In genomic region chr8:122704612-122705011, GRCm38 (mm10) we compare ENCODE assay signal across 23 mouse cellular contexts. TPM values are rescaled to one million over a fixed set of nuclear protein-coding genes. Genes with fewer than 3 reads are reported as not detected.
DNase-seq lines count a peak whose midpoint lies in the region; ATAC-seq and TF ChIP-seq lines count a peak whose summit lies in the region.
"Had no signal": no experiment of that assay in that cellular context is flagged by ENCODE, and none has a peak within 500 bp of the region (broad histone marks: within the 10 kb centered on the region; RNA-seq: fewer than 3 reads in every experiment).

No protein-coding gene starts in this region.

- H3K4me3 ChIP-seq in MEL (ENCODE audit: control insufficient read depth in 1 of 2, insufficient read depth in 1 of 2, low read depth in 2 of 2, low read length in 2 of 2), result no peak overlapping the region
- H3K4me3 ChIP-seq: embryonic facial prominence, embryonic 15.5 days; erythroblast, embryonic 14.5 days; forebrain, embryonic 10.5 days; heart, embryonic 15.5 days; hindbrain, embryonic 13.5 days had no signal

- no peak overlapping the region for H3K27ac ChIP-seq in MEL (ENCODE audit: control insufficient read depth, low read depth, low read length)
- H3K27ac ChIP-seq: embryonic facial prominence, embryonic 15.5 days; forebrain, embryonic 10.5 days; heart, embryonic 15.5 days; hindbrain, embryonic 13.5 days; hindbrain, postnatal 0 days had no signal

- H3K9ac ChIP-seq in MEL (ENCODE audit: control insufficient read depth, low read depth, low read length, poor library complexity, severe bottlenecking), result no peak overlapping the region
- H3K9ac ChIP-seq: embryonic facial prominence, embryonic 15.5 days; heart, embryonic 15.5 days; hindbrain, embryonic 13.5 days had no signal

- DNase-seq in spleen, postnatal 36 days (ENCODE audit: low spot score in 2 of 2), result peak; percentile 38 to 53
- no peak for DNase-seq in spleen, postnatal 14 days (ENCODE audit: low spot score in 2 of 2)
- peak; percentile 70 for DNase-seq in A20 (ENCODE audit: low read depth, low spot score)
- DNase-seq in MEL (ENCODE audit: low read depth, low spot score), result peak; percentile 44
- no peak for DNase-seq in B cell, adult 2 months
- no peak for DNase-seq in layer of hippocampus, postnatal 14 days (ENCODE audit: low spot score in 2 of 2)
- DNase-seq: adrenal gland, adult 8-10 months; adrenal gland, postnatal 36 days; cerebellum, adult 11 months; cerebellum, adult 8-10 months; cerebellum, postnatal 14 days; embryo, embryonic 11 days; gastrocnemius, postnatal 36 days; heart, adult 18-20 months; heart, postnatal 14 days had no signal

- H3K36me3 ChIP-seq in MEL (ENCODE audit: control insufficient read depth in 1 of 2, insufficient read depth in 2 of 2, low read length in 2 of 2), result peaks cover 0 to 32% of the 10 kb centered on the region in 2 experiments; a peak in 2 of 4 replicates
- H3K36me3 ChIP-seq: embryonic facial prominence, embryonic 15.5 days; forebrain, embryonic 10.5 days; heart, embryonic 15.5 days; hindbrain, embryonic 13.5 days had no signal

- TF ChIP-seq RAD21 in MEL (IDR thresholded peaks at IDR 0.05; ENCODE audit: low read depth, low read length), result no peak

- no peaks in the 10 kb centered on the region for H3K9me3 ChIP-seq in MEL (replicated peaks; ENCODE audit: insufficient read depth, low read length)
- H3K9me3 ChIP-seq: embryonic facial prominence, embryonic 15.5 days; forebrain, embryonic 10.5 days; heart, embryonic 15.5 days; hindbrain, embryonic 13.5 days had no signal

- ATAC-seq in inflammation-experienced regulatory T-cells, adult 6 months, result peak; percentile 40
- ATAC-seq: forebrain, embryonic 14.5 days; hindbrain, postnatal 0 days had no signal

- no peaks in the 10 kb centered on the region for H3K27me3 ChIP-seq in MEL (ENCODE audit: control insufficient read depth in 1 of 2, insufficient read depth in 2 of 2, low read length in 2 of 2)

- 0 out of 2 replicates have a peak, but pooled peaks cover under 1% of the 10 kb centered on the region for H3K79me2 ChIP-seq in MEL (ENCODE audit: control insufficient read depth, insufficient read depth, low read length, poor library complexity)

- H3K4me1 ChIP-seq in MEL (ENCODE audit: control insufficient read depth in 1 of 2, insufficient read depth in 2 of 2, low read length in 2 of 2), result peaks cover 21 to 45% of the 10 kb centered on the region in 2 experiments

- TF ChIP-seq EP300 in MEL (IDR thresholded peaks at IDR 0.05; ENCODE audit: low read depth in 1 of 2, low read length in 2 of 2), result no peak

- TF ChIP-seq CTCF in MEL (IDR thresholded peaks at IDR 0.05 in 2 of 3, conservative IDR thresholded peaks at IDR 0.05 in 1 of 3; ENCODE audit: control insufficient read depth in 1 of 3, insufficient read depth in 1 of 3, low read depth in 2 of 3, low read length in 3 of 3, poor library complexity in 1 of 3, severe bottlenecking in 1 of 3), result no peak

- no peak for TF ChIP-seq POLR2A in MEL (IDR thresholded peaks at IDR 0.05; ENCODE audit: control insufficient read depth in 1 of 2, insufficient read depth in 1 of 2, low read depth in 1 of 2, low read length in 2 of 2, poor library complexity in 1 of 2)

TF ChIP-seq in MEL, 35 proteins besides CTCF, POLR2A, EP300 and RAD21:
- no peak for TF ChIP-seq GATA1 (IDR thresholded peaks at IDR 0.05; ENCODE audit: low read depth, low read length)
TF ChIP-seq in MEL: peak in this region for 0.

RNA-seq across cellular contexts. Expression of gene Cbfa2t3, which starts 5.7 kb away (rescaled TPM):
- total RNA-seq in MEL (2012; rRNA removed), result 10.5 and 11.1 TPM in 2 replicates
- 100 to 1,000 TPM in 1 of 2 experiments, not detected in 1; 102 TPM for polyA plus RNA-seq in MEL (2012; ENCODE audit: insufficient read depth in 1 of 2, insufficient read length in 2 of 2, low read depth in 1 of 2, low replicate concordance in 2 of 2, missing spikeins in 1 of 2)
- polyA plus RNA-seq in inflammation-experienced regulatory T-cells, adult 6 months (2017; shearing (Covaris generic)), result under 1 TPM; 0.31 to 0.54 (median 0.52) TPM
- 10 to 100 TPM; 25.1 to 28.7 TPM for total RNA-seq in layer of hippocampus, postnatal 14 days (2021)

Comparison
In these comparisons a context has a peak if more than half of its experiments do, and no peak if none do; other contexts are left out.
1. DNase-seq: peak in spleen, postnatal 36 days (2 of 2), A20 (single experiment) and MEL (single experiment); none in spleen, postnatal 14 days (0 of 2), B cell, adult 2 months (0 of 2) and layer of hippocampus, postnatal 14 days (0 of 2).